Mouse (Mus musculus) heart, adult 2 months (tissue): Measurements from ENCODE around the gene Bloc1s2.
"Not testable (repeated sequence)": the region's sequence is repeated elsewhere in the genome, so short reads cannot be mapped to it uniquely, and the experiment has no call there.

ENCODE experiments used
- CTCF ChIP-seq: fragments of 200-600 bp; IDR thresholded peaks from 2 replicates; pipeline ENCODE4 v1.8.1; 2022; ENCODE audit warnings: antibody characterized with exemption, mild to moderate bottlenecking, moderate library complexity
- EP300 ChIP-seq: fragments of 200-500 bp; IDR thresholded peaks from 2 replicates; pipeline ENCODE4 v1.6.1; 2011; ENCODE audit warnings: low read depth, low read length, control low read depth; ENCODE audit not compliant: insufficient read depth
- POLR2A ChIP-seq: fragments of 200-500 bp; IDR thresholded peaks from 2 replicates; pipeline ENCODE4 v1.6.1; 2011; ENCODE audit warnings: mild to moderate bottlenecking, low read depth, low read length, control low read depth; ENCODE audit not compliant: insufficient read depth

GRCm38 (mm10) chr19:44120686-44121085 lies 25.6 kb downstream of the Bloc1s2 start:
- TF ChIP-seq POLR2A, CTCF, EP300: not testable (repeated sequence)
